Mouse (Mus musculus) bone marrow macrophage, adult 2 months (primary cell): ENCODE measurements around the gene Pdx1.
A peak's percentile ranks its signal among the peaks of the same experiment; 100 is the strongest.

Experiments used
- CTCF ChIP-seq: IDR thresholded peaks from 2 replicates; pipeline ENCODE4 v1.5.1; 2012; ENCODE audit warnings: low read depth, mild to moderate bottlenecking, low read length, moderate library complexity
- POLR2A ChIP-seq: IDR thresholded peaks from 2 replicates; pipeline ENCODE4 v1.6.1; 2012; ENCODE audit warnings: mild to moderate bottlenecking, low read depth, low read length, borderline replicate concordance

DNA sequence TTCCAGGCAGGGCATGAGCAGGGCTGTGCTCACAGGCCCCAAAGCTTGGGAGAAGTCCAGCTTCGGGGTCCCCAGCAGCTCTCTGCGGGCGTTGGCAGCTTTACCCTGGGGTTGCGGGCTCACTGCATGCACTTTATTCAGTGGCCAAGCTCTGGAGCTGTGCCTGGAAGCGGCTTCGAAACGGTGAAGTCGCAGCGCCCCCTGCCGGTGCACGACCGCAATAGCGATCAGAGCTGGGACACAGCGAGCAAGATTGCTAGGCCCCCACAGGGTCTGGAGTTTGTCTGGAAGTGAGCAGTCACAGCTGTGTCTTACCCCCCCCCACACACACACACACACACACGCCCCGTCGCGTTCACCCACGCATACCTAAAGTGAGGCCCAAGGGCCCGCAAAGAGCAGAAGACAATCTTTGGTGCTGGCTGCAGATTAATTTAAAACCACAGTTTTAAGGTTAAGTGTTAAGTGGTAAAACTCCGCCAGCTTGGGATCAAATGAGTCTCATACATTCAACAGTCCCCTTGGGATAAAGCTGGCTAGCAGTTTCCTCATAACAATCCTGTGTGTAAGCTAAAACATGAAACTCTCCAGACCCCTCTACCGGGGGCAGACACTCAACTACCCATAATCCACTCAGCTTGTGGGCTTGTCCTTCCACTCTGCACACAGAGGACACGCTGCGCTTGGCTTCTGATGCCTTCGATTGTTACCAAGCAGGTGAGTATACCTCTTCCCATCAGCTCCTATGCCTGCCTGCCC lies 42.2 kb upstream of the Pdx1 start:
- TF ChIP-seq CTCF (peak; percentile 77), POLR2A (no peak)
